Mouse (Mus musculus) kidney, adult 9 months (tissue): ENCODE measurements around the gene Olfr1109.

Experiments used
- DNase-seq: peaks from one replicate; pipeline ENCODE4 v3.0.0; 2022

The Olfr1109 gene

DNA sequence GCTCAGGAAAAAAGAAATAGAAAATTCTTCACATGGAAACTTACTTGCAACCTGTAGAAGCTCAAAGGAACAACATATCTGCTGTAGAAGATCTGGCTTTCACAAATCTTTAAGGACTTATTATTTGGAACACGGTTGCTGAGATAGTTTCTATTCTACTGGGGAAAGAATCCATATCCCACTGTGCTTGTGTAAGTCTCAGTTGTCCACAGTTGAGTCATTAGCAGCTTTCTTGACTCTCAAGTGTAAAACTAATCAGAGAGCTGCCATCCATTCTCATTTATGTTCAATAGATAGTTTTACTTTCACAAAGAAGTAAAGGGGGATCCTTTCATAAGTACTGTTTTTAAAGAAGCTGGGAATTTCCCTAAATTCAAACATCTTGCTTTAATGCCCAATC is at the start of gene Olfr1109:
Gene Olfr1109, minus strand, starts transcription at position 101 of the 400 bp plus-strand sequence.
- DNase-seq: no peak

DNA sequence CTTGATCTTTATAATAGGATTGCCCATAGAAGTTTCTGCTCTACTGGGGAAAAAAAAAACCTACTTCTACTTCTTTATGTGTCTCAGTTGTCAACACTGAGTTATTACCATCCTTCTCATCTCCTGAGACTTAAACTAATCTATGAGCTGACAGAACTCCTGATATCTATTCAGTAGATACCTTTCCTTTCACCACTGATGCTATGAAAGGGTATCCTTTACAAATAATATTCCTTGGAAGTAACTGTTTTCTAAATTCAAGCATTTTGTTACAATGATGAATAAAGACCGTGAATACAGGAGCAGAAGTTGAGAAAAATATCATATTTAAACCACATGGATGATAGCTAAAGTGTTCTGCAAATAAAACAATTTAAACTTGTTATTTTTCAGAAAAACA is 44.4 kb upstream of the Olfr1109 start, which contains the start of gene Olfr1110:
Gene Olfr1110, minus strand, starts transcription at position 101 of the 400 bp plus-strand sequence.
- DNase-seq: no peak

- DNase-seq: no peak
These were observed 18.7 kb upstream of the Olfr1109 start, which contains the start of gene Olfr259 for GRCm38 (mm10) chr2:87114467-87114866. Gene Olfr259 (minus strand): TSS chr2:87114567.

DNA sequence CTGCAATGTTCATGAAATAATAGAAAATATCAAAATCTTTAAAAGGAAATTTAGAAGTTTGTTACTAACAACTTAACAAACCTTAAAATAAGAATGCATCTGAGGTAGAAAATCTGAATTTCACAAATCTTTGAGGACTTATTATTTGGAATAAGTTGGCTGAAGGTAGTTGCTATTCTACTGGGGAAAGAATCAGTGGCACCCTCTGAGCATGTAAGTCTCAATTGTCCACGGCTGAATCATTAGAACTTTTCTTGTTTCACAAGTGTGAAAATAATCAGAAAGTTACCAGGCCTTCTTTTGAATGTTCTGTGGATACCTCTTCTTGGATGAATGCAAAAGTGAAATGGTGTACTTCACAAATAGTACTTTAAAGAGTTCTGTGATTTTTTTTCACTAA is 20.1 kb downstream of the Olfr1109 start, which contains the start of gene Olfr1107:
Gene Olfr1107, minus strand, starts transcription at position 101 of the 400 bp plus-strand sequence.
- no peak for DNase-seq

- DNase-seq: no peak
These were observed 43.6 kb downstream of the Olfr1109 start, which contains the start of gene Olfr1106 for GRCm38 (mm10) chr2:87052173-87052572. Gene Olfr1106 (minus strand): TSS chr2:87052273.
